Mouse (Mus musculus) MEL (cell line): ENCODE measurements around the gene Uqcrfs1. TPM values are rescaled to one million over a fixed set of nuclear protein-coding genes. Genes with fewer than 3 reads are reported as not detected.
A peak's percentile ranks its signal among the peaks of the same experiment; 100 is the strongest.

Source experiments
- DNase-seq: peaks from one replicate; pipeline ENCODE4 v3.0.0; 2011; ENCODE audit warnings: low read depth, low spot score
- H3K27ac ChIP-seq: 2 replicates; pipeline ENCODE4 v1.5.1; 2012; ENCODE audit warnings: low read depth, mild to moderate bottlenecking, control low read depth, low read length, moderate library complexity; ENCODE audit not compliant: control insufficient read depth
- H3K27me3 ChIP-seq, 2 experiments: fragments of 150-350 bp in 1 of 2; sonication (generic) in 1 of 2; 2 replicates each; pipeline ENCODE4 v1.6.1; 2012; ENCODE audit warnings: low read length in 2 of 2, mild to moderate bottlenecking in 2 of 2, improper control_type of control experiment in 1 of 2, moderate library complexity in 1 of 2; ENCODE audit not compliant: insufficient read depth in 2 of 2, control insufficient read depth in 1 of 2
- H3K36me3 ChIP-seq, 2 experiments: 2 replicates each; pipeline ENCODE4 v1.6.1; 2012 to 2014; ENCODE audit warnings: low read length in 2 of 2, improper control_type of control experiment in 1 of 2, inconsistent platforms in 1 of 2, mild to moderate bottlenecking in 1 of 2; ENCODE audit not compliant: insufficient read depth in 2 of 2, control insufficient read depth in 1 of 2
- H3K4me1 ChIP-seq, 2 experiments: fragments of 150-350 bp in 1 of 2; sonication (generic) in 1 of 2; 2 replicates each; pipeline ENCODE4 v1.6.1; 2012; ENCODE audit warnings: low read length in 2 of 2, improper control_type of control experiment in 1 of 2, mild to moderate bottlenecking in 1 of 2; ENCODE audit not compliant: insufficient read depth in 2 of 2, control insufficient read depth in 1 of 2
- H3K4me3 ChIP-seq, 2 experiments: fragments of 150-350 bp in 1 of 2; sonication (generic) in 1 of 2; 2 replicates each; pipeline ENCODE4 v1.5.1; 2012; ENCODE audit warnings: low read depth in 2 of 2, low read length in 2 of 2, mild to moderate bottlenecking in 2 of 2, moderate library complexity in 2 of 2, control low read depth in 1 of 2, improper control_type of control experiment in 1 of 2; ENCODE audit not compliant: control insufficient read depth in 1 of 2, insufficient read depth in 1 of 2
- H3K79me2 ChIP-seq: 2 replicates; pipeline ENCODE4 v1.6.1; 2012; ENCODE audit warnings: mild to moderate bottlenecking, low read length, moderate library complexity; ENCODE audit not compliant: control insufficient read depth, poor library complexity, insufficient read depth
- H3K9ac ChIP-seq: 2 replicates; pipeline ENCODE4 v1.6.1; 2012; ENCODE audit warnings: low read depth, mild to moderate bottlenecking, control low read depth, low read length, moderate library complexity; ENCODE audit not compliant: control insufficient read depth, poor library complexity, severe bottlenecking
- H3K9me3 ChIP-seq: fragments of 150-350 bp; sonication (generic); replicated peaks from 2 replicates; pipeline ENCODE4 v1.6.1; 2012; ENCODE audit warnings: mild to moderate bottlenecking, low read length, improper control_type of control experiment, moderate library complexity; ENCODE audit not compliant: insufficient read depth
- BHLHE40 ChIP-seq: IDR thresholded peaks from 2 replicates; pipeline ENCODE4 v1.6.1; 2012; ENCODE audit warnings: low read depth, mild to moderate bottlenecking, inconsistent platforms, low read length, improper control_type of control experiment, borderline replicate concordance
- CHD1 ChIP-seq: IDR thresholded peaks from 2 replicates; pipeline ENCODE4 v1.6.1; 2012; ENCODE audit warnings: low read depth, mild to moderate bottlenecking, inconsistent platforms, low read length, improper control_type of control experiment
- CTCF ChIP-seq, 3 experiments: IDR thresholded peaks in 2 of 3; conservative IDR thresholded peaks in 1 of 3; 2 replicates each; pipeline ENCODE4 v1.5.1; 2011 to 2012; ENCODE audit warnings: low read length in 3 of 3, low read depth in 2 of 3, mild to moderate bottlenecking in 2 of 3, improper control_type of control experiment in 1 of 3, inconsistent platforms in 1 of 3, mixed read lengths in 1 of 3, moderate library complexity in 1 of 3; ENCODE audit not compliant: control insufficient read depth in 1 of 3, insufficient read depth in 1 of 3, poor library complexity in 1 of 3, severe bottlenecking in 1 of 3
- E2F4 ChIP-seq: IDR thresholded peaks from 2 replicates; pipeline ENCODE4 v1.6.1; 2011; ENCODE audit warnings: low read depth, low read length, improper control_type of control experiment, borderline replicate concordance
- GATA1 ChIP-seq: IDR thresholded peaks from 2 replicates; pipeline ENCODE4 v1.6.1; 2011; ENCODE audit warnings: low read depth, low read length, improper control_type of control experiment
- HCFC1 ChIP-seq: IDR thresholded peaks from 2 replicates; pipeline ENCODE4 v1.6.1; 2012; ENCODE audit warnings: low read depth, mild to moderate bottlenecking, inconsistent platforms, low read length, improper control_type of control experiment, moderate library complexity
- JUND ChIP-seq: IDR thresholded peaks from 2 replicates; pipeline ENCODE4 v1.6.1; 2011; ENCODE audit warnings: low read depth, mild to moderate bottlenecking, improper control_type of control experiment, low read length
- MAX ChIP-seq: IDR thresholded peaks from 2 replicates; pipeline ENCODE4 v1.6.1; 2011; ENCODE audit warnings: low read length, improper control_type of control experiment
- MEF2A ChIP-seq: IDR thresholded peaks from 2 replicates; pipeline ENCODE4 v1.6.1; 2014; ENCODE audit warnings: low read depth, mild to moderate bottlenecking, inconsistent platforms, low read length, improper control_type of control experiment; ENCODE audit not compliant: poor library complexity, insufficient replicate concordance, severe bottlenecking; ENCODE audit errors: extremely low read depth
- RAD21 ChIP-seq: IDR thresholded peaks from 2 replicates; pipeline ENCODE4 v1.6.1; 2011; ENCODE audit warnings: mild to moderate bottlenecking, low read depth, low read length, improper control_type of control experiment
- SMC3 ChIP-seq: IDR thresholded peaks from 2 replicates; pipeline ENCODE4 v1.6.1; 2011; ENCODE audit warnings: low read depth, low read length, improper control_type of control experiment
- USF1 ChIP-seq: IDR thresholded peaks from 2 replicates; pipeline ENCODE4 v1.6.1; 2014; ENCODE audit warnings: low read depth, mild to moderate bottlenecking, inconsistent platforms, low read length, improper control_type of control experiment, moderate library complexity
- USF2 ChIP-seq, 2 experiments: IDR thresholded peaks; 2 replicates each; pipeline ENCODE4 v1.6.1; 2011 to 2012; ENCODE audit warnings: improper control_type of control experiment in 2 of 2, low read length in 2 of 2, borderline replicate concordance in 1 of 2, inconsistent platforms in 1 of 2, low read depth in 1 of 2, mild to moderate bottlenecking in 1 of 2; ENCODE audit not compliant: insufficient read depth in 1 of 2
- ZC3H11A ChIP-seq: IDR thresholded peaks from 2 replicates; pipeline ENCODE4 v1.6.1; 2012; ENCODE audit warnings: low read depth, mild to moderate bottlenecking, inconsistent platforms, low read length, improper control_type of control experiment
- polyA plus RNA-seq, 2 experiments: library from polyadenylated mRNA; stranded (reverse) in 1 of 2; unstranded in 1 of 2; fragments of >175 nt in 1 of 2; fragments of >200 nt in 1 of 2; gene quantifications; 2 replicates each; pipeline versions ENCODE4 v1.2.1 to v1.2.4; 2012; ENCODE audit warnings: low replicate concordance in 2 of 2, low read depth in 1 of 2; ENCODE audit not compliant: insufficient read length in 2 of 2, insufficient read depth in 1 of 2, missing spikeins in 1 of 2
- total RNA-seq: library from RNA; depleted of rRNA; stranded (reverse); fragments of 300-350 nt; gene quantifications from 2 replicates; pipeline ENCODE4 v1.2.3, GENCODE M21; 2012

Gene Uqcrfs1
- total and polyA plus RNA-seq, 3 experiments, result 163 to 191 TPM; not detected in 1

DNA sequence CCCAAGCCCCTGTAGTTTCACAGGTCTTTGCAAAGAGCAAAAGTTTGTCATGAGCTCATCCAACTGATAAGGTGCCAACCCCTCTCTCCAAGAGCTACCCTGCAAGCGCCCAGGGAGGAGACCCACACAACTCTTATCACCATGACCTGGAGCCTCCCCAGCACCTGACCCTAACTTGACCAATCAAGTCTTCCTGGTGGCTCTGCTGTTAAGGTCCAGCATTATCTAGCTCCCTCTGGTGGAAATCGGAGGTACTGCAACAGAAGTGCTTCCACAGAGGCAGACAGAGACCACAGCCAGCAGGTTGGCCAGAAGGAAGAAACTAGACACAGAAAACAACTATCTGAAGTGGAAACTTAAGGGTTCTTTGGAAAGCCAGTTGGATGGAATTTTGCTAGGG, 3.7 kb upstream of the Uqcrfs1 start:
- H3K4me1 ChIP-seq, result peaks cover 0 to 6% of the 10 kb centered on the region in 2 experiments; a peak in 2 of 4 replicates
- DNase-seq, result peak; percentile 88
- H3K4me3 ChIP-seq, result no peak overlapping the region
- no peak overlapping the region for H3K9ac ChIP-seq
- peaks cover 0 to 9% of the 10 kb centered on the region in 2 experiments; a peak in 2 of 4 replicates for H3K36me3 ChIP-seq
- no peak for TF ChIP-seq E2F4
- TF ChIP-seq ZC3H11A, result peak; percentile 25; the same call in 1 of the 2 replicates
- TF ChIP-seq SMC3, result peak; percentile 83
- TF ChIP-seq MAX, result peak; percentile 67
- TF ChIP-seq HCFC1, result 0 out of 2 replicates have a peak, but pooled peaks have one; percentile 24
- TF ChIP-seq JUND, result no peak
- peak; percentile 92 for TF ChIP-seq USF1
- TF ChIP-seq RAD21, result peak; percentile 59
- peak in 1 of 2 experiments; percentile 63; a peak in 2 of 4 replicates for TF ChIP-seq USF2 (IDR thresholded peaks at IDR 0.05; ENCODE audit: borderline replicate concordance in 1 of 2, insufficient read depth in 1 of 2, low read depth in 1 of 2, low read length in 2 of 2)
- peak; percentile 72 to 93 (median 88) for TF ChIP-seq CTCF (IDR thresholded peaks at IDR 0.05 in 2 of 3, conservative IDR thresholded peaks at IDR 0.05 in 1 of 3; ENCODE audit: control insufficient read depth in 1 of 3, insufficient read depth in 1 of 3, low read depth in 2 of 3, low read length in 3 of 3, poor library complexity in 1 of 3, severe bottlenecking in 1 of 3)
- TF ChIP-seq MEF2A, result no peak
- TF ChIP-seq GATA1, result peak; percentile 55
- no peak overlapping the region for H3K27ac ChIP-seq
- H3K79me2 ChIP-seq, result peaks cover 12% of the 10 kb centered on the region
- H3K9me3 ChIP-seq, result no peaks in the 10 kb centered on the region
- no peaks in the 10 kb centered on the region for H3K27me3 ChIP-seq

DNA sequence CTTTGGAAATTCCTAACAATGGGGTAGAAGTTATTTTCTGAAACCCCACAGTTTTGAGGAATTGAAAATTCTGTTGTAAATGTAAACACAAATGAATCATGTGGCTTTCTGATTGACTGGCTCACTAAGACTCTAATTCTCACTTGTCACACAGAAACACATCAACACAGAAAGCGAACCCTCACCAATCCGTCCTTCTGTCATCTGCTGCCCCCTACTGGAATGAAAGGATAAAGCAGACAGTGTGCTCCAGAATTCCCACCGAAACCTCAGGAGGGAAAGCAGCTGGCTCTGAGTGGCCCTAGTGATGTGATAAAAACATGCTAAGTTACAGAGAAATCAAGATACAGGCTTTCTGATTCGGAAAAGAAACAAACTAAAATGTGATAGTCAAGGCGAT, 14.4 kb downstream of the Uqcrfs1 start:
- TF ChIP-seq RAD21 (peak; percentile 94), E2F4 (no peak), SMC3 (peak; percentile 87), ZC3H11A (peak; percentile 82), CTCF (IDR thresholded peaks at IDR 0.05 in 2 of 3, conservative IDR thresholded peaks at IDR 0.05 in 1 of 3; ENCODE audit: control insufficient read depth in 1 of 3, insufficient read depth in 1 of 3, low read depth in 2 of 3, low read length in 3 of 3, poor library complexity in 1 of 3, severe bottlenecking in 1 of 3) (peak; percentile 71 to 90 (median 72))
- H3K9ac ChIP-seq, result no peak overlapping the region
- DNase-seq, result peak; percentile 63
- no peaks in the 10 kb centered on the region for H3K4me1 ChIP-seq
- H3K36me3 ChIP-seq, result no peaks in the 10 kb centered on the region
- no peaks in the 10 kb centered on the region for H3K79me2 ChIP-seq
- H3K27ac ChIP-seq, result no peak overlapping the region
- H3K9me3 ChIP-seq, result no peaks in the 10 kb centered on the region
- H3K27me3 ChIP-seq, result no peaks in the 10 kb centered on the region
- no peak overlapping the region for H3K4me3 ChIP-seq

DNA sequence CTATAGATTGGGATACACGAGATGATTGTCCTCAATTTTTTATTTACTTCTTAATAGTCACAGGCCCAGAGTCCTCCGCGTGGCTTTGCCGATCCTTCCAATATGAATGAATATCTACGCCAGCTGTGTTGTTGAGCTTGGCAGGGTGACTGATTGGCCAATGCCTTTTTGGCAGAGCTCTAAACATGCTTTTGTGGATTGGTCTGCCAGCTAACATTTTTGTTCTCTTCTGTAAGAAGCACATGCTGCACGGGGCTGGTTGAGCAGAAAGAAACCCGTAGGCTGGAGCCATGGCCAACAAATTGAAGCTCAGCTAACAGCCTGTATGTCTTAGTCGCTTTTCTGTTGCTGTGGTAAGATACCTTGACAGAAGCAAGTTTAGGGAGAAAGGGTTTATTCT, 20.2 kb downstream of the Uqcrfs1 start:
- TF ChIP-seq BHLHE40 (no peak), CHD1 (no peak)
- H3K27me3 ChIP-seq, result no peaks in the 10 kb centered on the region

More for the DNA sequence above, 20.2 kb downstream of the Uqcrfs1 start:
- no peak overlapping the region for H3K4me3 ChIP-seq
- H3K9ac ChIP-seq, result no peak overlapping the region
- H3K27ac ChIP-seq, result no peak overlapping the region
- H3K9me3 ChIP-seq, result no peaks in the 10 kb centered on the region
- H3K4me1 ChIP-seq, result peaks cover 0 to 2% of the 10 kb centered on the region in 2 experiments; a peak in 2 of 4 replicates
- no peaks in the 10 kb centered on the region for H3K79me2 ChIP-seq
- 0 out of 4 replicates have a peak, but pooled peaks cover 0 to 2% of the 10 kb centered on the region in 2 experiments for H3K36me3 ChIP-seq
- DNase-seq, result no peak
